Mouse (Mus musculus) embryonic facial prominence, embryonic 10.5 days (tissue): ENCODE results near the gene Rexo2. TPM values are rescaled to one million over a fixed set of nuclear protein-coding genes. Genes with fewer than 3 reads are reported as not detected.
A peak's percentile ranks its signal among the peaks of the same experiment; 100 is the strongest.
"Not testable (repeated sequence)": the region's sequence is repeated elsewhere in the genome, so short reads cannot be mapped to it uniquely, and the experiment has no call there.

ENCODE experiments used
- DNase-seq: peaks from one replicate; pipeline ENCODE4 v3.0.0-alpha.2; 2017; ENCODE audit warnings: low spot score
- H3K27ac ChIP-seq: fragments of 300-500 bp; sonication (generic); replicated peaks from 2 replicates; pipeline ENCODE4 v1.5.1; 2016; ENCODE audit warnings: mild to moderate bottlenecking
- H3K27me3 ChIP-seq: fragments of 300-500 bp; sonication (generic); replicated peaks from 2 replicates; pipeline ENCODE4 v1.6.1; 2016; ENCODE audit warnings: low read depth, mild to moderate bottlenecking; ENCODE audit not compliant: poor library complexity, severe bottlenecking
- H3K36me3 ChIP-seq: fragments of 300-500 bp; sonication (generic); replicated peaks from 2 replicates; pipeline ENCODE4 v1.6.1; 2016; ENCODE audit warnings: mild to moderate bottlenecking, moderate library complexity
- H3K4me1 ChIP-seq: fragments of 300-500 bp; sonication (generic); 2 replicates; pipeline ENCODE4 v1.6.1; 2016
- H3K4me3 ChIP-seq: fragments of 300-500 bp; sonication (generic); 2 replicates; pipeline ENCODE4 v1.5.1; 2016; ENCODE audit warnings: mild to moderate bottlenecking, moderate library complexity
- H3K9me3 ChIP-seq: fragments of 300-500 bp; sonication (generic); 2 replicates; pipeline ENCODE4 v1.6.1; 2016; ENCODE audit warnings: mild to moderate bottlenecking
- WGBS: fragments of 180-500 bp; shearing (Covaris S2); methylation state at CpG from one replicate; pipeline ENCODE4 v1.1.7; 2016; 5-methylcytosine and 5-hydroxymethylcytosine counted together
- polyA plus RNA-seq: library from polyadenylated mRNA; unstranded; fragments of >200 nt; fragmentation: Nextera tagmentation; extraction: Ambion mirVana; gene quantifications from 2 replicates; pipeline ENCODE4 v1.2.1, GENCODE M21; 2016

The Rexo2 gene
- polyA plus RNA-seq, 1 experiment from 2014 or later: 110 TPM

- Histone ChIP-seq H3K4me3 (peak within 1 kb of the TSS; percentile 83), H3K27me3 (peaks cover 8% of the 10 kb centered on the region; the same call in 1 of the 2 replicates), H3K27ac (peak within 1 kb of the TSS; percentile 96), H3K36me3 (peaks cover 39% of the 10 kb centered on the region), H3K9me3 (no peaks in the 10 kb centered on the region), H3K4me1 (peaks cover 16% of the 10 kb centered on the region)
- DNase-seq: peak; percentile 94
- WGBS: under 1% methylated on average over 72 of the region's 72 CpGs
These were observed 14.6 kb upstream of the Rexo2 start, which contains the start of the genes Rbm7 and Gm5617 for GRCm38 (mm10) chr9:48494817-48495547. TSS of gene Rbm7 (minus strand) at chr9:48495299. TSS of gene Gm5617 (plus strand) at chr9:48495442.

- Histone ChIP-seq H3K9me3 (no peaks in the 10 kb centered on the region), H3K27me3 (no peaks in the 10 kb centered on the region), H3K4me3 (peak overlapping the region; percentile 88), H3K27ac (no peak overlapping the region; the same call in 1 of the 2 replicates), H3K4me1 (peaks cover 14% of the 10 kb centered on the region), H3K36me3 (peaks cover 31% of the 10 kb centered on the region)
- DNase-seq: peak; percentile 16
- 35% methylated on average over 20 of the region's 20 CpGs for WGBS
These were observed 1.1 kb upstream of the Rexo2 start for GRCm38 (mm10) chr9:48481214-48482134.

- 7% methylated on average over 25 of the region's 25 CpGs for WGBS
- H3K9me3 ChIP-seq: no peaks in the 10 kb centered on the region
- H3K27me3 ChIP-seq: no peaks in the 10 kb centered on the region
- H3K4me1 ChIP-seq: peaks cover 14% of the 10 kb centered on the region
- H3K4me3 ChIP-seq: peak overlapping the region; percentile 88
- peaks cover 35% of the 10 kb centered on the region for H3K36me3 ChIP-seq
- DNase-seq: no peak
- H3K27ac ChIP-seq: peak overlapping the region; percentile 87
These were observed 499 bp downstream of the Rexo2 start for GRCm38 (mm10) chr9:48479838-48480410.

GRCm38 (mm10) chr9:48478808-48479207 lies 1.6 kb downstream of the Rexo2 start:
- Histone ChIP-seq H3K4me1 (peaks cover 14% of the 10 kb centered on the region), H3K27me3 (no peaks in the 10 kb centered on the region), H3K27ac (no peak overlapping the region), H3K4me3 (no peak overlapping the region), H3K36me3 (peaks cover 42% of the 10 kb centered on the region), H3K9me3 (no peaks in the 10 kb centered on the region)
- whole genome bisulfite sequencing: 93% methylated on average over 4 of the region's 4 CpGs
- no peak for DNase-seq

GRCm38 (mm10) chr9:48476236-48477165 lies 3.9 kb downstream of the Rexo2 start:
- H3K36me3 ChIP-seq: peaks cover 49% of the 10 kb centered on the region
- DNase-seq: no peak
- H3K4me1 ChIP-seq: peaks cover 12% of the 10 kb centered on the region
- no peak overlapping the region for H3K27ac ChIP-seq
- 92% methylated on average over 10 of the region's 10 CpGs for WGBS
- no peaks in the 10 kb centered on the region for H3K9me3 ChIP-seq
- H3K27me3 ChIP-seq: no peaks in the 10 kb centered on the region
- no peak overlapping the region for H3K4me3 ChIP-seq

GRCm38 (mm10) chr9:48474367-48474766 lies 6.1 kb downstream of the Rexo2 start:
- peaks cover 63% of the 10 kb centered on the region for H3K36me3 ChIP-seq
- H3K27me3 ChIP-seq: no peaks in the 10 kb centered on the region
- H3K9me3 ChIP-seq: no peaks in the 10 kb centered on the region
- DNase-seq: no peak
- no peak overlapping the region for H3K4me3 ChIP-seq
- 89% methylated on average over 9 of the region's 9 CpGs for WGBS
- no peak overlapping the region for H3K27ac ChIP-seq
- no peaks in the 10 kb centered on the region for H3K4me1 ChIP-seq

GRCm38 (mm10) chr9:48473131-48473530 lies 7.3 kb downstream of the Rexo2 start:
- Histone ChIP-seq H3K4me1 (no peaks in the 10 kb centered on the region), H3K4me3 (no peak overlapping the region), H3K9me3 (no peaks in the 10 kb centered on the region), H3K36me3 (peaks cover 63% of the 10 kb centered on the region), H3K27me3 (no peaks in the 10 kb centered on the region), H3K27ac (no peak overlapping the region)
- DNase-seq: no peak
- 93% methylated on average over 12 of the region's 12 CpGs for WGBS

GRCm38 (mm10) chr9:48472441-48473025 lies 7.9 kb downstream of the Rexo2 start:
- DNase-seq: no peak
- H3K27me3 ChIP-seq: no peaks in the 10 kb centered on the region
- H3K9me3 ChIP-seq: no peaks in the 10 kb centered on the region
- no peak overlapping the region for H3K27ac ChIP-seq
- peaks cover 63% of the 10 kb centered on the region for H3K36me3 ChIP-seq
- no peaks in the 10 kb centered on the region for H3K4me1 ChIP-seq
- WGBS: 90% methylated on average over 15 of the region's 15 CpGs
- H3K4me3 ChIP-seq: no peak overlapping the region

GRCm38 (mm10) chr9:48467471-48467870 lies 13.0 kb downstream of the Rexo2 start:
- not testable (repeated sequence) for H3K4me3 ChIP-seq, DNase-seq, H3K27me3 ChIP-seq, H3K27ac ChIP-seq, H3K9me3 ChIP-seq, H3K4me1 ChIP-seq
- H3K36me3 ChIP-seq: peaks cover 50% of the 10 kb centered on the region
- 97% methylated on average over 5 of the region's 5 CpGs for WGBS

GRCm38 (mm10) chr9:48466804-48467203 lies 13.6 kb downstream of the Rexo2 start:
- Histone ChIP-seq H3K27ac (no peak overlapping the region), H3K27me3 (no peaks in the 10 kb centered on the region), H3K4me3 (no peak overlapping the region), H3K36me3 (peaks cover 49% of the 10 kb centered on the region), H3K9me3 (peaks cover 8% of the 10 kb centered on the region; the same call in 1 of the 2 replicates), H3K4me1 (no peaks in the 10 kb centered on the region)
- DNase-seq: peak; percentile 54
- 76% methylated on average over 3 of the region's 3 CpGs for WGBS

GRCm38 (mm10) chr9:48465671-48466070 lies 14.8 kb downstream of the Rexo2 start:
- no peak overlapping the region for H3K4me3 ChIP-seq
- WGBS: 93% methylated on average over 3 of the region's 3 CpGs
- no peak overlapping the region for H3K27ac ChIP-seq
- H3K36me3 ChIP-seq: peaks cover 38% of the 10 kb centered on the region
- no peaks in the 10 kb centered on the region for H3K4me1 ChIP-seq
- H3K27me3 ChIP-seq: no peaks in the 10 kb centered on the region
- no peak for DNase-seq
- H3K9me3 ChIP-seq: peaks cover 8% of the 10 kb centered on the region; the same call in 1 of the 2 replicates
